Mouse (Mus musculus): ENCODE results near the gene Daglb.

DNA sequence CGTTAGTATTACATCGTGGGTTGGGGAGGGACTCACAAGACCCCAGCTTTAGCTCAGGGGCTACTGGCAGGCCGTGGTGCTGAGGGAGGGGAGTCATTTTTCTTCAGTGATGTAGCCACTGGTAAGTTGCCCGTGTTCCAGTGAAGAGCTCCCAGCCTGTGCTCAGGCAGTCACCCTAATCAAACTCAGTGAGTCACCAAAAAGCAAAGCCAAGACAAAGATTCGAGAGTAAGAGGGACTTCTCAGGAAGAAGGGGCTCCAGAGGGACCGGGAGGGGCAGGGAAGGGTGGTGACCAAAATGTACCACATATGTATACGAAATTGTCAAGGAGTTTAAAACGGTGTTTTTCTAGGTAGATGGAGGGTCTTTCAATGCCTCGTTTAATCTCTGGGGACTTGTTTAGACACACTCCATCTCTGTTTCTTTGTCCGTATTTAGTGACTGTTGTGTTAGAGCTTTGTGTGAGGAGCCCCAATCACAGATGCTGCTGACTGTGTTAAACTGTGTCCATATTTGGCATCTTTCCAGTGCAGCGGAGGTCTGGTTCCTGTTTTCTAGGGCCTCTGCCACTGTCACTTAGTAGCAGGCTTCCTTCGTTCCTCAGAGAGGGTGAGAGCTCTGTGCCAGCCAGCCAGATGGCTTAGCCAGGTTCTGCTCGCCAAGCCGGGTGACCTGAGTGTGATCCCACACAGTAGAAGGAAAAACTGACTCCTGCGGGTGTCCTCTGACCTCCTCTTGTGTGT is 6.2 kb downstream of the Daglb start:
- TF ChIP-seq CTCF (IDR thresholded peaks at IDR 0.05; ENCODE audit: low read depth) (no peak), EP300 (optimal IDR thresholded peaks at IDR 0.05) (no peak)

All from stomach, postnatal 0 days (tissue).